Mouse (Mus musculus) WW6 (cell line): ENCODE measurements at regions not wholly inside any gene's neighbourhood (a gene's known extent, or its start where the extent isn't known, plus 50 kb on each side); places are given as distances from the start of the nearest gene placed in this dataset.

Experiments used
- DNase-seq: peaks from one replicate; pipeline ENCODE4 v3.0.0-alpha.2; 2013; ENCODE audit warnings: low read depth, low spot score

DNA sequence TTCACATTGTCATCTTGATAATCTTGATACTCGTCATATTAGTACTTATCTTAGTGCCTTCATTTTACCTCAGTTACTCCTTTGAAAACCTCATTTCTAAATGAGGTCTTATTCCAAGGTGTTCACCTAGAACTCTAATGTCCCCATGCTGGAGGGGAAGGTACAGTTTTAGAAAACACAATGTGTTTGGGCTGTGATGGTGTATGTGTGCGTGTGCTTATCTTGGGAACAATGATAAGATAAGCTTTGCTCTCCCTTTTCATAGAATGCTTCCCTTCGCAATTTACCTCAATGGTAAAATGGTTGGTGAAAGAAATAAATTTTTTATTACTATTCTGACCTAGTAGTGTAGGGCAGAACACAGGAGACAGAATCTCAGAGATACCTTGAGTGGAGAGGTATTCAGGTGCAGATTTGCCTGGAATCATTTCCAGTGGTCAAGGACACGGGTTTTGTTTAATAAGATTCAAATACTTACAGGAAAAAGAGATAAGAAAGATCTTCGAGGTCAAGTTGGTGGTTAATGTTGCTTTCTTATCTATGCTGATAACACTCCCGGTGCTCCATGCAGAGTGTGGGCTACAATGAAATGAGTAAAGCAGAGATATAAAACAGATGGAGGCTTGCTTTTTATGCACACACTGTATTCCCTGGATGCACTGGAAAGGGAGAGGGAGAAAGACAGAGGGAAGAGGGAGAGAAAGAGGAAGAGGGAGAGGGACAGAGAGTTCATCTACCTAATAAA lies 471.6 kb downstream of the Klf12 start:
- no peak for DNase-seq
